Comparison of ENCODE assay signal across 8 mouse cellular contexts in the genomic region with DNA sequence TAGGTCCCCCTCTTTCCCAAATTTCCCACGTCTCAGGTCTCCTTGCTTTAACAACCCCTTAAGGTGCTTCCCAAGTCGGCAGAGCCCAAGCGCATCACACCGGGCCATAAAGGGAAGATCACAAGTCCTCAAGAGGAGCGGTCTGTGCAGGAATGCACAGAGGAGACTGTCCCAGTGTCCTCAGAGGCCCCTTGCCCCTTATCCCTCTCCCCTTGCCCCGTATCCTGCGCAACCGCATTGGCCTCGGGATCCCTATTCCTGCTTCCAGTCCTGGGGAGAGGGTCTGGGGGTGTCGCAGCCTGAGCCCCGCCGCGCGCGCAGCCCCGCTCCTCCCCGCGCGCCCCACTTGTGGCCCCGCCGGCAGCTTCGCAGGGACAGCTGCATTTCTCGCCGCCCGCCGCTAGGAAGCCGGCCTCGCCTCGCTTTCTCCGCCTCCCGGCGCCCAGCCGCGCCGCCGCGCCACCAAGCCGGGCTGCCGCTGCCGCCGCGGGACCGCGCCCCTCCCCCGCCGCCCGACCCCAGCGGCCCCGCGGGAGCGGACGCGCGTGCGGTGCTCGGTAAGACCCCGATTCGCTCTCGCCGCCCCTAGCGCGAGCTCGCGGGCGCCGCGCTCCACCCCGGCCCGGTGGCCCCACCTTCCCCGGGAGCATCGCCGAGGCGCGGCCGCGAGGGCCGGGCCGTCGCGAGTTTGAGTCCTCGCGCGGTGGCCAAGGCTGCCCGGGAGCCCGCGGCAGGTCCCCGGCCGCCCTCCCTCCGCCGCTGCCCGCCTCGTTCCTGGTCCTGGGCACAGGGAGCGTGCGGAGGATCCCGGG. TPM values are rescaled to one million over a fixed set of nuclear protein-coding genes. Genes with fewer than 3 reads are reported as not detected.
DNase-seq lines count a peak whose midpoint lies in the region; ATAC-seq and TF ChIP-seq lines count a peak whose summit lies in the region.

No protein-coding gene starts in this region.

- no peaks in the 10 kb centered on the region for H3K9me3 ChIP-seq in embryonic facial prominence, embryonic 14.5 days (ENCODE audit: control insufficient read depth, low read length)
- H3K9me3 ChIP-seq in heart, embryonic 14.5 days (ENCODE audit: control insufficient read depth, low read length), result no peaks in the 10 kb centered on the region
- H3K9me3 ChIP-seq in liver, embryonic 14.5 days (ENCODE audit: control insufficient read depth, low read length), result no peaks in the 10 kb centered on the region
- no peaks in the 10 kb centered on the region for H3K9me3 ChIP-seq in stomach, embryonic 15.5 days

- peak overlapping the region; percentile 90 for H3K4me2 ChIP-seq in embryonic facial prominence, embryonic 14.5 days (ENCODE audit: low read depth, low read length)
- peak overlapping the region; percentile 92 for H3K4me2 ChIP-seq in heart, embryonic 14.5 days (ENCODE audit: low read length)
- peak overlapping the region; percentile 64 for H3K4me2 ChIP-seq in liver, embryonic 14.5 days (ENCODE audit: low read depth)
- peak overlapping the region; percentile 86 for H3K4me2 ChIP-seq in stomach, embryonic 15.5 days

- peak overlapping the region; percentile 96 for H3K9ac ChIP-seq in embryonic facial prominence, embryonic 14.5 days (ENCODE audit: low read depth, low read length)
- H3K9ac ChIP-seq in heart, embryonic 14.5 days (ENCODE audit: low read length), result peak overlapping the region; percentile 98
- no peak overlapping the region; the same call in 1 of the 2 replicates for H3K9ac ChIP-seq in liver, embryonic 14.5 days (replicated peaks)
- peak overlapping the region; percentile 73 for H3K9ac ChIP-seq in stomach, embryonic 15.5 days

- WGBS in embryonic facial prominence, embryonic 14.5 days, result 2% methylated on average over 22 of the region's 95 CpGs
- WGBS in heart, embryonic 14.5 days, result under 1% methylated on average over 94 of the region's 95 CpGs
- WGBS in liver, embryonic 14.5 days (ENCODE audit: insufficient replicate concordance), result under 1% methylated on average over 83 of the region's 95 CpGs
- under 1% methylated on average over 92 of the region's 95 CpGs for WGBS in stomach, embryonic 15.5 days

- peaks cover 28% of the 10 kb centered on the region for H3K4me1 ChIP-seq in embryonic facial prominence, embryonic 14.5 days (ENCODE audit: control insufficient read depth, insufficient read depth, low read length)
- H3K4me1 ChIP-seq in heart, embryonic 14.5 days (ENCODE audit: control insufficient read depth in 2 of 2, insufficient read depth in 2 of 2, low read length in 2 of 2), result peaks cover 24 to 30% of the 10 kb centered on the region in 2 experiments
- peaks cover 0 to 5% of the 10 kb centered on the region in 2 experiments; a peak in 2 of 4 replicates for H3K4me1 ChIP-seq in liver, embryonic 14.5 days (replicated peaks; ENCODE audit: control insufficient read depth in 2 of 2, insufficient read depth in 2 of 2, low read length in 1 of 2)
- H3K4me1 ChIP-seq in stomach, embryonic 15.5 days, result peaks cover 21% of the 10 kb centered on the region

- H3K27me3 ChIP-seq in embryonic facial prominence, embryonic 14.5 days (replicated peaks; ENCODE audit: control insufficient read depth, insufficient read depth, low read length), result no peaks in the 10 kb centered on the region
- no peaks in the 10 kb centered on the region for H3K27me3 ChIP-seq in heart, embryonic 14.5 days (ENCODE audit: control insufficient read depth, insufficient read depth, low read length)
- peaks cover 51% of the 10 kb centered on the region for H3K27me3 ChIP-seq in liver, embryonic 14.5 days (ENCODE audit: control insufficient read depth, insufficient read depth, low read length)
- H3K27me3 ChIP-seq in stomach, embryonic 15.5 days (replicated peaks), result no peaks in the 10 kb centered on the region

- TF ChIP-seq EP300 in liver, embryonic 14.5 days (IDR thresholded peaks at IDR 0.05; ENCODE audit: low read depth), result no peak

- peak; percentile 25; the same call in 1 of the 2 replicates for TF ChIP-seq CTCF in liver, embryonic 14.5 days (IDR thresholded peaks at IDR 0.05; ENCODE audit: low read depth)

- H3K4me3 ChIP-seq in embryonic facial prominence, embryonic 14.5 days (ENCODE audit: low read depth, low read length), result peak overlapping the region; percentile 85
- H3K4me3 ChIP-seq in heart, embryonic 14.5 days (ENCODE audit: control insufficient read depth in 1 of 2, insufficient read depth in 1 of 2, low read depth in 1 of 2, low read length in 2 of 2), result peak overlapping the region; percentile 87 to 95
- peak overlapping the region; percentile 56 for H3K4me3 ChIP-seq in liver, embryonic 14.5 days (ENCODE audit: insufficient read depth in 1 of 2, low read depth in 2 of 2, low read length in 2 of 2)
- peak overlapping the region; percentile 65 for H3K4me3 ChIP-seq in stomach, embryonic 15.5 days (replicated peaks)

- H3K36me3 ChIP-seq in embryonic facial prominence, embryonic 14.5 days (ENCODE audit: control insufficient read depth, insufficient read depth, low read length), result no peaks in the 10 kb centered on the region
- no peaks in the 10 kb centered on the region for H3K36me3 ChIP-seq in heart, embryonic 14.5 days (ENCODE audit: control insufficient read depth, insufficient read depth, low read length)
- no peaks in the 10 kb centered on the region for H3K36me3 ChIP-seq in liver, embryonic 14.5 days (replicated peaks; ENCODE audit: control insufficient read depth, insufficient read depth, low read depth)
- no peaks in the 10 kb centered on the region for H3K36me3 ChIP-seq in stomach, embryonic 15.5 days

- DNase-seq in A20 (ENCODE audit: low read depth, low spot score), result peak; percentile 64
- DNase-seq in adrenal gland, postnatal 14 days, result peak; percentile 91
- DNase-seq in embryonic facial prominence, embryonic 14.5 days (ENCODE audit: low spot score), result peak; percentile 81
- peak; percentile 89 for DNase-seq in kidney, postnatal 10 days
- DNase-seq in liver, embryonic 14.5 days (ENCODE audit: low read depth in 3 of 3, low spot score in 3 of 3), result no peak
- DNase-seq in neural tube, embryonic 10.5 days (ENCODE audit: extremely low spot score, low spot score), result peak; percentile 85

- ATAC-seq in embryonic facial prominence, embryonic 14.5 days (ENCODE audit: low read depth), result peak; percentile 75
- ATAC-seq in heart, embryonic 14.5 days (ENCODE audit: insufficient number of reproducible peaks, insufficient read depth, low FRiP score, low read depth), result peak; percentile 48
- ATAC-seq in liver, embryonic 14.5 days (ENCODE audit: insufficient read depth), result no peak
- peak; percentile 56 for ATAC-seq in stomach, embryonic 15.5 days (ENCODE audit: insufficient read depth, low FRiP score, low read depth)

- peak overlapping the region; percentile 92 for H3K27ac ChIP-seq in embryonic facial prominence, embryonic 14.5 days (replicated peaks; ENCODE audit: low read depth, low read length)
- peak overlapping the region; percentile 91 to 95 for H3K27ac ChIP-seq in heart, embryonic 14.5 days (replicated peaks in 1 of 2; ENCODE audit: control insufficient read depth in 1 of 2, insufficient read depth in 1 of 2, low read depth in 2 of 2, low read length in 2 of 2)
- no peak overlapping the region for H3K27ac ChIP-seq in liver, embryonic 14.5 days
- peak overlapping the region; percentile 83 for H3K27ac ChIP-seq in stomach, embryonic 15.5 days

RNA-seq across cellular contexts. Expression of a gene that starts 1.1 kb away (rescaled TPM):
- 37.9 and 41.9 TPM in 2 replicates for total RNA-seq in adrenal gland, postnatal 14 days (2021)
- 17.4 and 17.7 TPM in 2 replicates for polyA plus RNA-seq in embryonic facial prominence, embryonic 14.5 days (2014; fragmentation: Nextera tagmentation; extraction: Ambion mirVana)
- polyA plus RNA-seq in heart, embryonic 14.5 days (2014; fragmentation: Nextera tagmentation; extraction: Ambion mirVana), result 14.3 and 17.0 TPM in 2 replicates
- 0.76 and 0.96 TPM in 2 replicates for polyA plus RNA-seq in liver, embryonic 14.5 days (2012; rRNA removed)
- polyA plus RNA-seq in liver, embryonic 14.5 days (2014; fragmentation: Nextera tagmentation; extraction: Ambion mirVana), result 0.36 and 0.53 TPM in 2 replicates
- polyA plus RNA-seq in stomach, embryonic 15.5 days (2015; fragmentation: Nextera tagmentation; extraction: Ambion mirVana), result 23.8 and 26.7 TPM in 2 replicates

RNA-seq across cellular contexts. Expression of a gene that starts 30.9 kb away (rescaled TPM):
- 39.8 and 42.4 TPM in 2 replicates for total RNA-seq in adrenal gland, postnatal 14 days (2021)
- polyA plus RNA-seq in embryonic facial prominence, embryonic 14.5 days (2014; fragmentation: Nextera tagmentation; extraction: Ambion mirVana), result 35.3 and 36.6 TPM in 2 replicates
- 23.9 and 26.2 TPM in 2 replicates for polyA plus RNA-seq in heart, embryonic 14.5 days (2014; fragmentation: Nextera tagmentation; extraction: Ambion mirVana)
- 4.7 and 5.7 TPM in 2 replicates for polyA plus RNA-seq in liver, embryonic 14.5 days (2012; rRNA removed)
- polyA plus RNA-seq in liver, embryonic 14.5 days (2014; fragmentation: Nextera tagmentation; extraction: Ambion mirVana), result 7.5 and 9.1 TPM in 2 replicates
- 34.0 and 35.1 TPM in 2 replicates for polyA plus RNA-seq in stomach, embryonic 15.5 days (2015; fragmentation: Nextera tagmentation; extraction: Ambion mirVana)

RNA-seq across cellular contexts. Expression of a gene that starts 51.8 kb away (rescaled TPM):
- total RNA-seq in adrenal gland, postnatal 14 days (2021), result 245 and 260 TPM in 2 replicates
- polyA plus RNA-seq in embryonic facial prominence, embryonic 14.5 days (2014; fragmentation: Nextera tagmentation; extraction: Ambion mirVana), result 291 and 327 TPM in 2 replicates
- polyA plus RNA-seq in heart, embryonic 14.5 days (2014; fragmentation: Nextera tagmentation; extraction: Ambion mirVana), result 192 and 199 TPM in 2 replicates
- 111 and 163 TPM in 2 replicates for polyA plus RNA-seq in liver, embryonic 14.5 days (2012; rRNA removed)
- polyA plus RNA-seq in liver, embryonic 14.5 days (2014; fragmentation: Nextera tagmentation; extraction: Ambion mirVana), result 139 and 158 TPM in 2 replicates
- polyA plus RNA-seq in stomach, embryonic 15.5 days (2015; fragmentation: Nextera tagmentation; extraction: Ambion mirVana), result 271 TPM in 2 replicates

Comparison
In these comparisons a context has a peak if more than half of its experiments do, and no peak if none do; other contexts are left out.
1. DNase-seq: peak in A20 (single experiment), adrenal gland, postnatal 14 days (single experiment), embryonic facial prominence, embryonic 14.5 days (single experiment), kidney, postnatal 10 days (single experiment) and neural tube, embryonic 10.5 days (single experiment); none in liver, embryonic 14.5 days (0 of 3).
2. Peak in every context shown above with its lines, with median percentiles within 50 percentile points of each other: H3K4me2 ChIP-seq and H3K4me3 ChIP-seq.